Mouse (Mus musculus) mouse embryonic stem cell (cell line): Measurements from ENCODE around the gene Slc25a34.

Experiments used
- in situ Hi-C, 2 experiments: fragments of 300-500 bp; cut with MboI; formaldehyde crosslinking; loops; 1 replicate in 1 of 2; 3 replicates in 1 of 2; pipeline ENCODE4 v1.14.3; 2019 to 2020; ENCODE audit warnings: low sequenced_read_pairs in 2 of 2, low pct_unique_long_range_greater_than_20kb in 1 of 2, mixed read lengths in 1 of 2; ENCODE audit not compliant: unreplicated experiment in 1 of 2

Slc25a34 gene

DNA sequence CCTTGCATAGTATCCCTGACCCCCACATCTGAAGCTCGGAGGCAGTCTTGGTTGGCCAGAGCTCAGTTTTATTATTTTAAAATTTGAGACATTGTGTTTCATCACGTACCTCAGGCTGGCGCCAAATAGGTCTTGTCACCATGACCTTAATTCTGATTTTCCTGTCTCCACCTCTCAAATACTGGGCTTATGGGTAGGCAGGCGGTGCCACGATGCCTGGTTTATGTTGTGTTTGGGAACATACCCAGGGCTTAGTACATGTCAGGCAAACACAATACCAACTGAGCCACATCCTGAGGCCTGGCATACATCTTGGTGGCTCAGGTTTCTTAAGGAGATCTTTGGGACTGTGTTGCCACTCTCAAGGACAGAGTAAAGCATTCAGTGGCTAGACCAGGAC is 1.0 kb downstream of the Slc25a34 start:
- in situ Hi-C loops = no loop called here

GRCm38 (mm10) chr4:141622091-141622490 is 1.5 kb downstream of the Slc25a34 start:
- in situ Hi-C loops = no loop called here

DNA sequence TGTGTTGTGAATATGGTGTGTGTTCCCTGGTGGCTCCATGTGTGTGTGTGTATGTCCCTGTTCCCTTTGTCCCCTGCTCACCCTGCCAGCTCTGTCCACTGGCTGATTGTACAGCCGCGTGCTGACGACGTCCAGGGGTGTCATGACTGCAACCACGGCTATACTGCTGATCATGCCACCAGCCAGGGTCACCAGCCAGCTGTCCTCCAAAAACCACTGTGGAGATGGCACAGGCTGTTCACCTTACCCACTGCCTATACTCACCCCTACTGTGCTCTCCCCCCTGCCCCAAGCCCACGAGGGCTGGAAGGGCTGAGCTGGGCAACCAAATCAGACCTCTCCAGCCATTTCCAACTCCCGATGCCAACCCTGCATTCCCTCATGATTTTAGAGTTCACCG is 2.3 kb downstream of the Slc25a34 start:
- in situ Hi-C loops = no loop called here

DNA sequence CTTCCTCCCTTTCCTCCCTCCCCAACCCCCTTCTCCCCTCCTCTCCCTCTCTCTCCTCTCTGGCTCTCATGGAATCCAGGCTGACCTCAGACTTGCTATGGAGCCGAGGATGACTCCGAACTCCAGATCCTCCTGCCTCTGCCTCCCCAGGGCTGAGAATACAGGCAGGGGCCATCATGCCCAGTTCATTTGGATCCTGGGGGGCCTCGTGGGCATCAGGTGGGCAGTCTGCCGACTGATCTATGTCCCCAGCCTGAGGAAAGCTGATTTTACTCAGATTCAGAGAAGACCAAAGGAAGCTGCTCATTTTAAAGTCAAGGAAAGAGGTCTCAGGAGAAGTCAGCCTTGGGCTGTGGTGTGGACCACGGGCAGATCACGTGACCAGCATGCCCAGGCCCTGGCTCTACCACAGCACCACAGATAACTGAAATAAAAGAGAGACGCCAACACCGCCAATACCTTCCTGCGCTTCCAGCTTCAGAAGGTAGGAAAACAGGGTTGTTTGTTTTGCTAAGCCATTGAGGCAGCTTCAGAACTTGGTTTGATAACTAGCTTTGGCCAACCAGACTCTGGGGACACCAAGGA is 4.2 kb downstream of the Slc25a34 start:
- in situ Hi-C loops = no loop called here

GRCm38 (mm10) chr4:141618565-141619243 is 4.9 kb downstream of the Slc25a34 start, which contains the start of gene Tmem82:
Gene Tmem82 (minus strand): TSS chr4:141618633.
- in situ Hi-C loops = no loop called here

DNA sequence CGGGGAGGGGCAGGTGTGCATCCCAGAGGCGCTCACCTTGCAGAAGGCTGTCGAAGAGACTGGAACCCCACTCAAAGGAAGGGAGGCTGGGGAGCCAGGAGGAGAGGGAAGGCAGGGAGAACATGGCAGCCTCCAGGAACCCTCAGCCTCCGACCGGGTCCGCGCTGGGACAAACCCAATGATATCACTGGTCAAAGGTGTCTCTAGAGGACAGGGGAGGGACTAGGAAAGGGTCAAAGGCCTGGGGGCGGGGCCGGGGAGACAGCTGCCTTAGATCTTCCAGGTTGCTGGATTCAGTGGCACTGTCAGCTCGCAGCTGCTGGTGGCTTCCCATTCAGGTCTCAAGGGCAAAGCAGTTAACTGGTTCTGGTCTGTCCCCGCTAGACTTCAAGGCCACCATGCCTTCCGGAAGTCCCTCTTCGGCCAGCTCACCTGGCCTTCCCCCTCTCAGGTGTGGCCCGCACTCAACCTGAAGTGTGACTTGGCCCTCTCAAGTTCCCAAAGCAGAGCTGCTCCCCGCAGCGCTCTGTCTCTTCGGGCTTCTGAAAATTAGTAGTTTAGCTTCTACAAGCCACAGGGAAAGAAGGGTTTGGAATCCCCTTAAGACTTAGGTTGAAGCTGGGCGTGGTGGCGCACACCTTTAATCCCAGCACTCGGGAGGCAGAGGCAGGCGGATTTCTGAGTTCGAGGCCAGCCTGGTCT is 5.6 kb downstream of the Slc25a34 start:
- in situ Hi-C loops = no loop called here

DNA sequence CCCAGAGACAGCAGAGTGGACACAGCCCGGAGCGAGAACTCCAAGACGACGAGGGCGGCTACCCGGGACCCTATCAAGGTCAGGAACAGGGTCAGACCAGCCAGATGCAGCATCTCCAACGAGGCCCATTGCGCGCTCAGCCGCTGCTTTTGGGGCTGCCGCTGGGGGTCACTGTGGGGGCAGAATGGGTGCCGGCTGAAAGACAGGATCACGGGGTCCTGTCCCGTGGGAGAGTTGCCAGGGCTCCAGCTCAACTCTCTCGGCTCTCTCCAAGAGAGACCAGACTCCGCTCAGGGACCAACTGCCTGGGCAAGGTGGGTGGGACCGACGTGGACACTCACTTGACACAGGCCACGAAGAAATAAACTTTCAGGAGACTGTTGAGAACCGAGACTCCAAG is 6.3 kb downstream of the Slc25a34 start:
- in situ Hi-C loops = no loop called here

DNA sequence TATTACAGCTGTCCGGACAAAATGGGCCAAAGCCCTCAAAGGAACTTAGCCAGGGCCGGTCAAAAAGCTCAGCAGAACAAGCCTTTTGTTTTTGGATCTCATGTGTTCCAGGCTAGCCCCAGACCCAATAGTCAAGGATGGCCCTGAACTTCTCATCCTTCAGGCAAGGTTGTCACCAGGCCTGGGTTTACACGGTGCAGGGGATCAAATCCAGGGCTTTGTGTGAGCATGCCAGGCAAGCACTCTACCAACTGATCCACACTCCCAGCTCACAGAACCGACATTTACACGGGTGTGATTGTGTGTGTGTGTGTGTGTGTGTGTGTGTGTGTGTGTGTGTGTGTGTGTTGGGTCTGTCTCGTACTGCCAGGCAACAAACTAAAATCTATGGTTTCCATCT is 6.8 kb downstream of the Slc25a34 start:
- in situ Hi-C loops = no loop called here

GRCm38 (mm10) chr4:141614946-141615345 is 8.7 kb downstream of the Slc25a34 start:
- in situ Hi-C loops = no loop called here

DNA sequence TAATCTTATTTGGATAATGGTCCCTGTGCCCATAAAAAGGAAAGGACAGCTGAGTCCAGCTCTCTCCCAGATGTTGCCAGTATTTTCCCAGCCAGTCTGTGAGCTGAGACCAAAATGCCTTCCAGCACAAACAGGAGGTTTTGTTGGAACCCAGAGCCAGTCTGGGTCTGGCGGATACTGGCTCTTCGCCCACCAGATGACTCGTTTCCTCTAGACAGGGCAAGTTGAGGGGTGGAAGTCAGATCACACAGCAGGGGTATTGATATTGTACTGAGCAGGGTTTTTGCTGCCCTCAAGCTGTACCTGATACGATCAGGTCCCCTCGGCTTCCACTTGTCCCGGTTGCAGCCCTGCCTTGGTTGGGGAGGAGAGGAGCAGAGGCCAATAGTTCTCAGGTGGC is 14.1 kb downstream of the Slc25a34 start:
- in situ Hi-C loops = no loop called here

GRCm38 (mm10) chr4:141605861-141606260 is 17.8 kb downstream of the Slc25a34 start, which contains the start of gene Fblim1:
Gene Fblim1 (minus strand): TSS chr4:141606096.
- in situ Hi-C loops = no loop called here

GRCm38 (mm10) chr4:141605421-141605820 is 18.2 kb downstream of the Slc25a34 start:
- in situ Hi-C loops = no loop called here

GRCm38 (mm10) chr4:141604493-141604892 is 19.1 kb downstream of the Slc25a34 start:
- in situ Hi-C loops = no loop called here

DNA sequence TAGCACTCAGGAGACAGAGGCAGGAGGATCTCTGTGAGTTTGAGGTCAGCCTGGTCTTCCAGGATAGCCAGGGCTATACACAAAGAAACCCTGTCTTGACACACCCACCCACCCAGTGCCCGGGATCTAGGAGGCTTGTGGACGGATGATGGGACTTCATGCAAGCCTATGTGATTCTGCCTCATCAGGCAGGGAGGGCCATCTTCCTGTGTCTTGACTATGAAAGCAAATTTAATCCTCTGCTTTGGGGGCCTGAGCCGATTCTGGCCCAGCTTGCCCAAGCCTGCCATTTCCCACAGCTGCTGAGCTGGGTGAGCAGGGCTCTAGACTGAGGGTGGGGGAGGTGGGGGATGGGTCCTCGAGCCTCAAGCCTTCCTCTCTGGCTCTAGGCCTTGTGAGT is 19.7 kb downstream of the Slc25a34 start:
- in situ Hi-C loops = no loop called here

GRCm38 (mm10) chr4:141602523-141603223 is 20.9 kb downstream of the Slc25a34 start:
- in situ Hi-C loops = no loop called here

DNA sequence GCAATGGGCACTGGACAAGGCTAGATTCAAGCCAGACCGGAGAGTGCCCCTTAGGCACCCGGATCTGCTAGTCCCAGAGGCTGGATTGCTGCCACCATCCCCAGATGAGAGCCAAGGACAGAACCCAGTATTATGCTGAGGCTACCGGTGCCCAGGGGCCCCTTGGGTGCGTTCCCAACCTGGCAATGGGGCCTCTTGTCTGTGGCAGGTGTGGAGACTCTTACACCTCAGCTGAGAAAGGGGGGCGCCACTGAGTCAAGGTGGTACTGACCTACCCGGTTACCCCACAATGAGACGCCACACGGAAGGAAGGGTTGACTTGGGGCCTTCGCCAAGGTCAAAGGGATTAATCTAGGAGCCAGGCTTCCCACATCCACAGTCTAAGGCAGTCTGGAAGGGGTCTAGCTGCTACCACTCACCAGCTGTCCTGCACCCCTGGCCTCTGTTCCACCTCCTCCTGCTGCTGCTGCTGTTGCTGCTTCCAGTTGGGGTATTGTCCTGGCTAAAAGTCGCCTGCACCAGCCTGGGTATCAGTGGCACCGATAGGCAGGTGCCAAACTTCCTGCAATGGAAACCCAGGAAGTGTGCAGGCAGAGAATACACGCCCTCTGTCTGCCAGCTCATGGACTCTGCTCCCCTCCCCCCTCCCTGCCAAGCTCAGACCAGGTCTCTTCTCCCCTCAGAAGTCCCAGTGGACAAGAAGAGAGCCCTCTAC is 22.3 kb downstream of the Slc25a34 start:
- in situ Hi-C loops = no loop called here

DNA sequence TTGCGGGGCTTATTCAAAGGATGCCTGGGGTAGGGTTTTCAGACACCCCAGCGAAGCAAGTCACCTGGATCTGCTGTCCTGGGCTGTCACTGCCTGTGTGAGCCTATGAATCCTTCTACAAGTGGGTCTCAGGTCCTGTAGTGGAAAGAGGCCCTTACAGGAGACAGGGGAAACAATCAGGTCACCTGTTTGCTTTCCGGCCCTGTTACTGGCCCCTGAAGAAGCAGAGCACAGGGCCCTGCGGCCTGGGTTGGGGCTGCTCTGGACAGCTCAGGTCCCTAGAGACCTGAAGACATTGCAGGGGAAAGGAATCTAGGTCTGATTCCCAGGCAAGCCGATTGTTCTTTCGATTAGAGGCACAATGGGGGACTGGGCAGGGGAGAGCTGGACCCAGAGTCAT is 23.3 kb downstream of the Slc25a34 start:
- in situ Hi-C loops = no loop called here

- in situ Hi-C loops = loop anchor here in 1 of 2 experiments (10.0 kb wide), 1 partner anchor 195 kb away; no protein-coding TSS in a partner anchor
These were observed 24.1 kb downstream of the Slc25a34 start for GRCm38 (mm10) chr4:141599251-141600141.
